Mouse (Mus musculus): ENCODE measurements around the gene Sec23a.

DNA sequence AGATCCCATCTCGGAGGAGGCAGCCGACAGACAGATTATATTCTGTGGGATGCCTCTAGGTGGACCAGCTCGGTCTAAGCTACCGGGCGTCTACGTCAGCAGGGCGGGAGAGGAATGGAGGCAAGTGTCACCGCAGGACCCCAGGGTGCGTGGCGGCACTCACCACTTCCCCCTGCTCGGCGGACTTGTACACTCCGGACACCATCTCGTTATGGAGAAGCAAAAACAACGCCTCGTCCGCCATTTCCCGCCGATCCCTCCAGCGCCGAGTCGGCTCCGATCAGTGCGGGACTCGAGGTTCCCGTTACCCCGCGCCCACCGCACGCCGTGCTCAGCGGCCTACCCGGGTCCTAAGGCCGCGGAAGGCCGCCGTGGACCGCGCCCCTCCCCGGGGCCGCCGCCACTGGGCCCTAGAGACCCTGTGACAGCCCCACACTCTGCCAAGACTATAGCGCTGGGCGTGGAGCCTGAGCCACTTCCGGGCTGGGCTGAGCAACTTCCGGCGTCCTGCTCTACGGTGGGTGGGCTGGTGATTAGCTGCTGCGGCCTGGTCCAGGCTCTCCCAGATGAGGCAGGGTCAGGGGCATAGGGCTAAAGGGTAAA, 49.3 kb upstream of the Sec23a start, which contains the start of gene Trappc6b:
- TF ChIP-seq EP300 (IDR thresholded peaks at IDR 0.05; ENCODE audit: insufficient read depth, low read depth, low read length) = peak; percentile 51; the same call in 1 of the 2 replicates
- TF ChIP-seq POLR2A (IDR thresholded peaks at IDR 0.05; ENCODE audit: insufficient read depth, low read length) = peak; percentile 86

Measured in ES-Bruce4 (cell line).